Mouse (Mus musculus) thymus, postnatal 4 days (tissue): ENCODE measurements at regions not wholly inside any gene's neighbourhood (a gene's known extent, or its start where the extent isn't known, plus 50 kb on each side); places are given as distances from the start of the nearest gene placed in this dataset.

ENCODE experiments used
- DNase-seq: peaks from one replicate; pipeline ENCODE4 v3.0.0; 2021

DNA sequence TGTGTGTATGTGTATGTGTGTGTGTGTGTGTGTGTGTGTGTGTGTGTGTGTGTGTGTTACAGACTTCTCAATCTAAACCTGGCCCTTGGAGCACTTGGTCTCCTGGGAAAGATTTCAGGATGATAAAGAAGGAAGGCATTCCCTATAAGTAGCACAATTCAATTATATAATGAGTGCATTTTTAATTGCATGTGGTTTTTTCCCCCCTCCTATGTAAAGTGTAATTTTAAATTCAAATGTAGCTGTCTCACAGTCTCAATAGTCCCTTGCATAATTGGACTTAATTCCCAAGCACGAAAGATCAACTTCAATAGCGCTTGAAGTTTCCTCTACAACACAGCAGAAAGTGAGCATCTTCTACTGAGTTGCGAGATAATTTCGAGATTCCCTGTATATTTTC lies 566.3 kb downstream of the Adgrl2 start:
- DNase-seq: no peak

DNA sequence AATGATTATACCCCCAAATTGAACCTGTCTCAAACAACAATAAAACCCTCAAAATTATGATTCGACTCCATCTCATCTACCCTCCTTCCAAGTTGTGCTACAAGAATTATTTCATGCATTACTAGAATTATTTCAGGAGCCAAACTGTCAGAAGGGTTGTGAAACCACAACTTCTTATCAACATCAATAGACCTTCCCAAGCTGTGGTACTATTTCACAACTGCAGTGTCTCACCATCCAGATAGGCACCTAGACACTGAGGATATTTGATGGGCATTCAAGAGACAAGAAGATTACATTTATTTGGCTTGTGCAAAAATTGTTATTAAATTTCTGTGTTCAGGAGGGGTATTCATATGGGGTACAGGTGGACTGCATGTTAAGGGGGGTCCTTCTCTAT lies 567.0 kb downstream of the Adgrl2 start:
- no peak for DNase-seq

- no peak for DNase-seq
Measured at GRCm38 (mm10) chr3:148422720-148423119, 567.6 kb downstream of the Adgrl2 start.

DNA sequence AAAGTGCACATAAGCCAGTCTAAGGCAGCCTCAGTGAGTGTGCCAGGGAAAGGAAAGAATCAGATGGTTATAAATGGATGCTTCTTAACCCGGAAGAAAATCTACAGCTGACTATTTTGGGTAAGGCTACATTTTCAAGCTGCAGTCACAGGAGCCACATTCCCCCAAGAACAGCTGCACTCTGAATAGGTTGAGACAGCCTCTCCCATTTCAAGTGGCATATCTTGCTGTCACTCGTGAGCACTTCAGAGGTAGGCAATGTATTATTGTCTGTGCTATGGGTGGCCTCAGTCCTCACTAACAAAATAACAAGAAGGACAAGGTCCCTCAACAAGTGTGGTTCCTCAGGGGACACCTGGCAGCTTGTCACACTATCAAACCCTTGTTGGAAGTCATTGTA lies 568.1 kb downstream of the Adgrl2 start:
- no peak for DNase-seq

- DNase-seq: no peak
Measured at GRCm38 (mm10) chr3:148420303-148420702, 570.1 kb downstream of the Adgrl2 start.

- no peak for DNase-seq
Measured at GRCm38 (mm10) chr3:148419462-148420074, 570.8 kb downstream of the Adgrl2 start.

DNA sequence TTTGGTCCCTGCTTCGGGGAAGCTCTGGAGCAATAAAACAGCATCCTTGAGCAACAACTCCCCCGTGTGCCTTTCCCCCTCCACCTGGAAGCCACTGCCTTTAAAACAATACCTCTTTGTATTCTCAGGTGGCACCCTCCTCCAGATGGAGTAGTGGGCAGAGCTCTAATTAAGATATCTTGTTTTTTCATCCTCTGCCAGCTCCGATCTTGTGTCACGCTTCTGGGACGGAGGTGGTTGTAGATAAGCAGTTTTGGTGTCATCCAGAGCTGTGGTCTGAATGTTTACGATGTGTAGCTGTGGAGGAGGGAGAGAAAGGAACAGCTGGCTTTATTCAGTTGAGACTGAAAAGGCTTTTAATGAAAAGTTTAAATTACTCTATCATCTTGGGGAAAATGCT lies 572.3 kb downstream of the Adgrl2 start:
- DNase-seq: no peak

DNA sequence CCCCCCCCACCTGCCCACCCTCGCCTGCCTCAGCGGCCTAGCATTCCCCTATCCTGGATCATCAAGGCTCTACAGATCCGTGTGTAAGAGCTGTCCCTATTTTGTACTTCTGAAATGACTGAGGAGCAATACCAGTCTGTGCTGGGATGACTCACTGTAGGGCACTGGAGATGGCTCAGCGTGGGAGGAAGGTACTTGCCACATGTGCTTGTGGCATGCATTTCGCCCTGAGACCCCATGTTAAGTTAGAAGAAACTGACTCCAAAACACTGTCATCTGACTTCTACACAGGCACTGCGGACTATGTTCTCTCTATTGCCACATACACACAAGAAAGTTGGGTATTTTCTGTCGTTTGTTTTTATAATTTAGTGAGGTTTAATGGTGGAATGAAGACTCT lies 574.9 kb downstream of the Adgrl2 start:
- DNase-seq: no peak

DNA sequence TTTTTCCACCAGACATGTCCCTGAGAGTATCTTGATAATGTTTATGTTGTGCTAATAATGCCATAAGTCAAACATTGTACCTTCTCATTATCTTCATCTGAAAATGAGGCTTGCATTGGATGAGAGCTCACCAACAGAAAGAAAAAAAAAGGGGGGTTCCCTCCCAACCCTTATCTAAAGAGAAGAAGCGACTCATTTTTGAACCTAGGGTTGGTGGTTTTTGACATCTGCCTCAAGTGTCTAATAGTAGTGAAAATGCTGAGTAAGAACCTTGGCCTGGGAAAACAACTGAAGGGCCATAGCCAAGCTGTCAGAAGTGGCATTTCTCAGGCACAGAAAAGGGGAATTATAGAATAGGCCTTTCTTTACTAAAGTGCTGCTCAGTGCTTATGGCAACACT lies 577.3 kb downstream of the Adgrl2 start:
- DNase-seq: no peak

GRCm38 (mm10) chr3:148412191-148412590 lies 578.2 kb downstream of the Adgrl2 start:
- DNase-seq: no peak

- no peak for DNase-seq
Measured at GRCm38 (mm10) chr3:148398349-148398748, 592.0 kb downstream of the Adgrl2 start.

DNA sequence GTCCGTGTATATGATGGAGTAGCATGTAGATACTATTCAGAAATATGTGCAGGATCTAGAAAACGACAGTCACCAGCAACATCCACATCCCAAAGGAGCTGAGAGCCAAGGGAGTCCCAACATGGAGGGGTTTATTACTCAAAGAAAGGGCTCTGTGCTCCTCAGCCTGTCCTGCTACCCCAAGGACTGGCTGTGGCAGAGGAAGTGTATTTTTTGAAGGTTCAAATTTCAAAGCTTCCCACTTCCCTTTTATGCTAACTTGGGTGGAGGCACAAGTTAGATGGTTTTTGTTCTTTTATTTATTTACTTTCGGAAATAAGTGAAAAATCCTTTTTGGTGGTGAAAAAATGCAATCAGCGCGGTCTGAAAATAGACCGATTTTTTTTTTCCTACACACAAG lies 602.8 kb downstream of the Adgrl2 start:
- no peak for DNase-seq

DNA sequence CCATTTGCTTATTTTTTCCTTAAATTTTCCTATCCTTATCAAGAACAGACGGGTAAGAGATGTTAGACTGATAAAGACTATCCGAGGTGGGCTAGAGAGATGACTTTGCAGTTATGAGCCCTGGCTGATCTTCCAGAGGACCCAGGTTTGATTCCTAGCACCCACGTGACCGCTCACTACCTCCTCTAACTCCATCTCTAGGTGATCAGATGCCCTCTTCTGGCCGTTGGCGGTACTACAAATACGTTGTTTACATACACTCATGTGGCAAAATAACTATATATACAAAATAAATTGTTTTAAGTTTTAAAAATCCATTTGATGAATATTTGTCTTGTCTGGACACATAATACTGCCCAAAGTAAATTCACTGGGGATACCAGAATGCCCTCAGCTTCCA lies 604.6 kb downstream of the Adgrl2 start:
- peak; percentile 45 for DNase-seq

DNA sequence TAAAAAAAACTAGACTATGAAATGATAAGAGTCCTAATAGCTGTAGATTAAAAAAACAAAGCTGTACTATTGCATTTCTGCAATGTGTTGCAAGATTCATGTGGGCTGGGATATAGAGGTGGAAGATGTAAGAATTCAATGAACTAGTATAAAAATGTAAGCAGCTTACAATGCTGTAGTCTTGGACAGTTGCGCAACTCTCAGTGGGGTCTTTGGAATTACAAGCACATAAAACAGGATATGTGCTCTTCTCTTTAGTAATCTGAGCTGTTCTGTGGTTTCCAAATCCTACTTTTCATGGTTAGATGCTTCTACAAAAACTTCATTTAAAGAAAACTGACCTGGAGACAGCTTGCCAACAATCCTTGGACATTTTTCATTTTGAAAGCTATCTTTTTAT lies 609.3 kb downstream of the Adgrl2 start:
- DNase-seq: no peak

DNA sequence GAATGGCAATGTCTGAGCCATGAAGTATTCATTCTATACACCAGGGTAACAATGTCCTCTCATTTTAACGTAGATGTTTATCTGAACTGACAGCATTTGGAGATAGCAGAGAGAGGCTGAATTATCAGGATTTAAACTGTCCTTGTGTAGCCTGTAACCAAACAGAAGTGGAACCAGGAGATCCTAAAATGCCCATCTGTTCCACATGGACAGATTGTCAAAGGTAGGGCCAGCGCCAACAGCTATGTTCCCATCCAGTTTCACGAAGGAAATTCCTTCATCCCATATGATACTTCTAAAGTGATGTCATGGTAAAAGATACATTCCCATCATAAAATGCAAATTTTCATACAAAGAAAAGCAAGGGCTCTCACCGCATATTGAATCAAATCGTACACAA lies 627.0 kb downstream of the Adgrl2 start:
- DNase-seq: no peak

DNA sequence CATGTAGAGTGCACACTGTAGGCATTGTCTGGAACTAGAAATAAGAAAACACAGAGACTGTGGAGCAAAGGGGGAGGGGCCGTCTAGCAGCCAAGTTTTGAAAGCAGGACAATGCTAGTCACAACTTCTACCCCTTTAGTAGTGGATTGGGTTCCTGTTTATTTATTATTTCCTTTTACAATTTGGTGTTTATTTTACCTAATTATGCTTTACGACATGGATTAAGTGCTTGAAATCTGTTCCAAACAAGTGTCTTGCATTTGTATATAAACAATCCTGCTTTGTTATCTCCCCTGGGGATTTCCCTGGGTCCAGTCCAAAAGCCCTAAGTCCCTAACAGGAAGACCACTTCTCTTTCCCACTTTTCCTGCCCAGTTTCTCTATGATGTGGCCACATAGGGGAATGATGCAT lies 627.9 kb downstream of the Adgrl2 start:
- no peak for DNase-seq

DNA sequence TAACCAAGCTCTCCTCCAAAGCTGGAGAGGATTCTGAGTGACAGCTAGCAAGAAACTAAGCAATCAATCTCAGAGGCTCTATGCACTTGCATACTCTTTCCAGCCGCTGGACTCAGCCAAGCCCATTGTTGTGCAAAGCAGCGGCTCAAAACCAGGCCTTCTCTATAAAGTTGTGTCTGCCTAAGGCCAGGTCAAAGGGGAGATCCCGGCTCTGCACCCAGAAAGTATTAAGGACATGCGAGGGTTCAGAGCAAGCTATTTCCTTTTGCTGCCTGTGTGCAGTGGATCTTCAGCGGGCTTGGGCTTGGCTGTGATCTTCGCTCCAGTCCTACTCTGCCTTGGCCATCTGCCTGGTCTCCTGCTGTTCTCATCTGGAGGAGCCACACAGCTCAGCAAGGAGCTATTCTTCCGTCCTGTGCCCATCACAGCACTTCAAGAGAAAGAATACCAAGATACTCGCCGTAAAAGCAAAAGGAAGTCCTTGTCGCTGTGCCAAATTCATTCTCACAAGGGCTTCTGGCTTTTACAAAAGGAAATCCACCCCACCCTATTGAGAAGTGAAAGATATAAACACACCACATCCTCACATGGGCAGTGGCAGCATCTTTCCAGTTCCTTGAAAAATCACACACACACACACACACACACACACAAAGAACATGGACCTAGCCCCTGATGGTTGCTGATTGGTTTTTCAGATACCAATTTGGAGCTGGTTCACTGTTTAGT lies 646.6 kb downstream of the Adgrl2 start:
- DNase-seq: no peak

DNA sequence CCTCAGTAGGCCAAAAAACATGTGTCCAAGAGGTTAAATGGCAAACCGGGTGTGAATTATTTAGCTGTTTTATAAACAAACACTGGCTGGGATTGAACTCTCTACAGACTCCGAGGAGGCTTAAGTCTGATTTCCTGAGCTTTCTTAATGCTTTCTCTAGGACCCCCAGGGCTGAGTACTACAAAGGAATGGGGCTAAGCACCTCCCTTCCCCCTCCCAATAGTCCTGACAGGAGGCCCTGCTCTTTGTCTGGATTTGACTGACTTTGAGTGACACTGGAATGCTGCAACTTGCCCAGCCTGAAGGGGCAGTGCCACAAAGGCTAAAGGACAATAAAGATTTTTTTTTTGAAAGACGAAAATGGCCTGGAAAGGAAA lies 647.1 kb downstream of the Adgrl2 start:
- DNase-seq: no peak

DNA sequence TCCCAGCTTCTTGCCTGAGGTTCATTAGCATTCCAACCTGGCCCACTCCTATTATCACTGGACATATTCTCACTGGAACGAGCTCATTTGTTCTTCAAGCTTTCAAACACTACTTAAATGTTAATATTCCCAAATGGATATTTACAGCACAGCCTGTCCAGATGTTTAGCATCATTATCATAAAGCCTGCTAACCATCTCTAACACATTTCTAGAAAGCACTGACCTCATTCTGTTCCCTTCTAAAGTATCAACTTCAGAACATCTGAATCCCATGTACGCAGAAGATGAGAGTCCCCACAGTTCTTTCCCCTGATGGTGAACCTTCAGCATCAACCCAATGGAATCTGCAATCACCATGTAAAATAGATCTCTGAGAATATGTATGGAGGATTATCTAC lies 651.1 kb downstream of the Adgrl2 start:
- no peak for DNase-seq

GRCm38 (mm10) chr3:148336640-148337039 lies 653.7 kb downstream of the Adgrl2 start:
- DNase-seq: no peak

- peak; percentile 12 for DNase-seq
Measured at GRCm38 (mm10) chr3:148336091-148336511, 654.3 kb downstream of the Adgrl2 start.

DNA sequence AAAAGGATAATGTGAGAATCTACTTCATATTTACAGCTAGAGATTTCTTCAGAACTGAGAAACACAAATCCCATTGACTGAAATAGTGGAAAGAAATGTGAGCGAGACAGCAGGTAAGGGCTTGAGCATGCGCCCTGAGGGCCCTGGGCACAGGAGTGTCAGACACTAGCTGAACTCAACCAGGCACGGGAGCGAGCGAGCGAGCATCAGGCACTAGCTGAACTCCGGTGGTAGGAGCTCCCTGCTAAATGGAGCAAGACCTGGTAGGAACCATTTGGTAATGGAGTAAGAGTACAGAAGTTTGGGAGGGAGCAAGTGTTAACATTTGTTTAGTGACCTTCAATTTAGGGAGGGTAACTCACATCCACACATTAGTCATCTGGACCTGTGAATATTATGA lies 654.7 kb downstream of the Adgrl2 start:
- DNase-seq: no peak

DNA sequence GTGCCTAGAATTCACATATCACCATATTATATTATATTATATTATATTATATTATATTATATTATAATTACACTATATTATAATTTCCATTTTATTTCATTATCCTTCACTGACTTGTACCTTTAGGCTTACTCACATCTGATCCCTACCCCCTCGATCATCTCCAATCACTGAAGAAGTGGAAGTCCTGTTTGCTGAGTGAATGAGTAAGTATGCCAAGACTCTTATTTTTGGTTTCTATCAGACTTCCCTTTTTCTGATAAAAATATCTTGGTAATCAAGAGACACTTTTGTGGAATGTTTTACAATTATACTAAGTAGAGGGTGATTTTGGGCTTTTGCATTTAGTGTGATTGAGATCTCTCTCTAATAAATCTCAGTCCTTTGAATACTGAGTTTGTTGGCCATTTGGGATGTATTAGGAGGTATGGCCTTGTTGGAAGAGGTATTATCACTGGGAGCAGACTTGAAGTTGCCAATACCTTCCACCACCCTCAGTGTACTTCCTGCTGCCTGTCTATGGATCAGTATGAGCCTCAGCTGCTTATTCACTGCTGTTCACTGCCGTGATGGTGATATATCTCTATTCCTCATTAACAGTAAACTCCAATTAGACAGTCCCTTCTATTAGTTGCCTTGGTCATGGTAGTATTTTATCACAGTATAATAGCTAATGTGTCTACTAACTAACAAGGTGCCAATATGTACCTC lies 665.3 kb downstream of the Adgrl2 start:
- no peak for DNase-seq

DNA sequence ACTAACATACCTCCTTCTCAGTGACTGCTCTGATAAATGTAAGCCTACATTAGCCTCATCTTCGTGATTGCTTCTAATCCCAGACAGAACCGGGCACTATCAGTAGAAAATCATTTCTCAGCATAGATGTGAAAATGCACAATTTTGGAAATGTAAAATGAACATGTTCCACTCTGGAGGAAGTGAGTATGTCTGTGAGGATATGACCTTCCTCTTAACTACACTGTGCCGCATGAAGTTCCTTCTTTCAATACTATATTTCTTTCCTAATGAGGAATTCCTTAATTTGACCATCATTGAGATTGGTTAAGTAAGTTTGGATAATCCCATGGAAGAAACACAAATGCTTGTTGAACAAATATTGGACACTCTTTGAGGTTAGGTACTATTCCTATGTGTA lies 668.5 kb downstream of the Adgrl2 start:
- no peak for DNase-seq
